Mouse (Mus musculus) right cerebral cortex, postnatal 14 days (tissue): ENCODE measurements around the gene Rasd2.
A peak's percentile ranks its signal among the peaks of the same experiment; 100 is the strongest.

Experiments
- DNase-seq: peaks from one replicate; pipeline ENCODE4 v3.0.0; 2022

Gene Rasd2

DNA sequence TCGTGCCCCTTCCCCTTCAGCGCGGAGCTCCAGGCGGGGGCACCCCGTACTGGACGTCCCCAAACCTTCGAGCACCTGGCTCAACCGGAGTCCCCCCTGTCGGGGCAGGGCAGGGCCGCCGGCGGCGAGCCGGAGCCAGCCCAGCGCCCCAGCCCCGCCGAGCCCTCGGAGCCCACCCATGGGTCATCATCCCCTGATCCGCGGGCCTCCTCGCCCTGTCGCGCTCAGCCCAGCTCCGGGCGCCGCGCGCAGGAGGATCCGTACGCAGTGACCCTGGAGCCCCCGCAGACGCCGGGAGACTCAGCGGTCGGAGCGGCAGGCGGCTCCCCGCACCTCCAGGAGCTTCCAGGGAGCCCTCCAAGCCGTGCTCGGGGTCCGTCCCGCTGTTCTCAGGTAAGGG, at the start of gene Rasd2:
Rasd2 (plus strand) TSS at position 259 of the 400 bp plus-strand sequence.
- DNase-seq, result no peak

DNA sequence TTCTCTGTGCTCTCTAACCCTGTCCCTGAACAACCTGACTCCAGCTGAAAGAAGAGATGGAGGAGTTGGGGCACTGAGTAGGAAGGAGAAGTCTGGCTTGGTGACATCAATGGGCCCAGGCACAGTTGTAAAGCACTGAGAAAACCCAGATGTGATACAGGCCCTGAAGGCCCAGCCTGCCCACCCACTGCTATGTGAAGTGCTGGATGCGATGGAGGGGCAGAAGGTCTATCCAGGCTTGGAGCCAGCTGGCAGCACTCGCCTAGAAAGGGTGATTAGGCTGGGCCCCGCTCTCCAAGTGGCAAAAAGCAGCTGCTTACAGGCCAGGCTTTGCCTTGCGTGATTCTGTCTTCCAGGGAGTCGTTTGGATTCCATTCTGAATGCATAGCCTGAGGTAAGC, 44.4 kb upstream of the Rasd2 start:
- DNase-seq, result no peak

DNA sequence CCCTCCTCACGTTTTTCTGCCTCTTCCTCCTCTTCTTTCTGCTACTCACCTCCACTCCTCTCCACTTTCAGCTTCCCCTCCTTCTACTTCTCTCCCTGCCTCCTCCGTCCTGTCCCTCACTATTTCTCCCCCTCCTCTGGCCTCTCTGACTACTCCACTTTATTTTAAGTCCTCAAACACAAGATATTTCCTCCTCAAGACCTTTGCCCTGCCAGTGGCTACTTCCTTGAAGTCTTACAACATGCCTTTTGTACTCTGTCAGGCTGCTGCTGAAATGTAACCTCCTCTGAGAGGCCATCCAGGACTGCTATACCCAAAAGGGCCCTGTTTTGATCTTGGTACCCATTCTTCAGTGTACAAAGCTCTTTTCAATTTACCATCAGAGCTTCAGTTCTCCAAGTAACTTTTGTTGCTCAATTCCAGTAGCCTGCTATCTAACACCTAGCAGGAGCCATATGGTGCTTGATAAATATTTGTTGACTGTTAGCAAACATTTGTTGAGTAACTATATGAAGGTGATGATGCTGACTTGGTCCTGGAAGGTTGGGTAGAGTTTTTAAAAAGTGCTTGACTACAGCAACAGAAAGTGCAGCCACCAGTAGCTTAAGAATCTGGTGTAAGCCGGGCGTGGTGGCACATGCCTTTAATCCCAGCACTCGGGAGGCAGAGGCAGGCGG, 41.6 kb upstream of the Rasd2 start:
- DNase-seq, result no peak

DNA sequence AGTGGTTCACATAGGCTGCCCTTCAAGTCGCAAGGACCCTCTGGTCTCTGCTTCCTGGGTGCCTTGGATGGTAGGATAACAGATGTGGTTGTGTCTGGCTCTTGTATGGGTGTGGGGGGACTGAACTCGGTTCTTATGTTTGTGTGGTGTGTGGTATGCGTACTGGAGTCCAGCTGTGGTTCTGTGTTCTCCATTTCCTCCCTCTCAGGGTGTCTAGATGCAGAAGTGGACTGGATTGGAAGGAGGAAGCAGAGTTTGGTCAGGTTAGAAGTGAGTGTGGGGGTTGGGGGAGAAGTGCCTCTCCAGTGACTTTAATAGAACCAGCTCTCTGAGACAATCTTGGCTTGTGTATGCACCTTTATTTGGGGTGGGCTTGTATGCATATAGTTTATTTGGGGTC, 20.7 kb upstream of the Rasd2 start:
- DNase-seq, result no peak

DNA sequence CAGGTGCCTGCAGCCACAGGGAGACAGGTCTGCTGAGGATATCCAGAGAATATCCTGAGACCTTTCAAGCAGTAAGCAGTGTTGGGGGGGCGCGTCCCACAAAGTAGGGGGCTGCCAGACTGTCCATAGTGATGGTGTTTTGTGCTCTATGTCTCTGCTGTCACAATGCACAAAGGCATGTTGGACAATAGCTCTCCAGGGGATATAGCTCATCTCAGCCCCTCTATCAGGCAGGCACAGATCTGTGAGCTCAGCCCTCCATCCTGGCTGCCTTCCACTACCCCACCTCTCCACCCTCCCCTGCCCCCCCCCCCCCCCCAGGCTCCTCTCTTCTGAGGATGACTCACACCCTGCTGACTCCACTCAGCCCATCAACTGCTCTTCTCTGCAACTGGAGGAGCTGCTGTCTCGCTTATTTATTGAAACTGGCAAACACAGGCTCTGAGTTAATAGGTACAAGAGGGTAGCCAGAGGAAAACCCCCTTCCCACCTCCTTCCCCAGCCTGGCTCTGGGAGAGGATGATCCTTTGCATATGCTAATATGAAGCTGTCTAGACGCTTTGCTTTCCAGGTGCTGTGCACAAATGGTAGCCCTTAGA, 19.2 kb upstream of the Rasd2 start:
- DNase-seq, result no peak

DNA sequence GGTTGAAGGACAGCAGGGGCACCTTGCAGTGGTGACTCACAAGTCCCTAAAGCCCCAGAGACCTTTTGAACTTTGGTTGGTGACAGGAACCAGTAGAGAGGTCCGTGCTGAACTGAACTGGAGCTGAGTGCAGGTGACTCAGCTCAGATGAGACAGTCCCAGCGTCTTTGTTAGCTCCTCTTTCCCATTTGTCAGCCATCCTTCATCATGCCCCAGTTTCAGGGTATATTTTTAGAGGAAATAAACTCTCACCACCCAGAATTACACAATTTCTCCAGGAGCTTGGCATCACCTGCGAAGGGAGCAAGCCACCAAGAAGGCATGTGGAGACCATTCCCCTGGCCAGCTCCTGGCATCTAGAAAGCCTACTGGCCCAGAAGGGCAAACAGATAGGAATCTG, 16.6 kb upstream of the Rasd2 start:
- no peak for DNase-seq

DNA sequence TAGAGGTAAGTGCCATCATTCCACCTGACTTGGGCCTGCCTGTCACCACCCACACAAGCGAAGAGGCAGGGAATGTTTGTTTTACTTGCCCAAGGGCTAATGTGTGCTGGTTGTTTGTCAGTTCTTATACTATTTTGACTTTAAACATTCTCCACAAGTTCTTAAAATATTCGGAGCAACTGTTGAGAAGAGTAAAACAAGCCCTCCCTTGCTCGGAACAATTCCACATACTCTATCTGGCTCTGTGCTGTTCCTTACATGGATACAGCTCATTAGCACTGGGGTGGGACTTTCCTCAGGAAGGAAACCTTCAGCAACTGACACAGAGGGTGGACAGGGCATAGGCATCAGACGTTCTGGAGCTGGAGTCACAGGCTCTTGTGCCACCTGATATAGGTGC, 15.9 kb upstream of the Rasd2 start:
- DNase-seq, result no peak

DNA sequence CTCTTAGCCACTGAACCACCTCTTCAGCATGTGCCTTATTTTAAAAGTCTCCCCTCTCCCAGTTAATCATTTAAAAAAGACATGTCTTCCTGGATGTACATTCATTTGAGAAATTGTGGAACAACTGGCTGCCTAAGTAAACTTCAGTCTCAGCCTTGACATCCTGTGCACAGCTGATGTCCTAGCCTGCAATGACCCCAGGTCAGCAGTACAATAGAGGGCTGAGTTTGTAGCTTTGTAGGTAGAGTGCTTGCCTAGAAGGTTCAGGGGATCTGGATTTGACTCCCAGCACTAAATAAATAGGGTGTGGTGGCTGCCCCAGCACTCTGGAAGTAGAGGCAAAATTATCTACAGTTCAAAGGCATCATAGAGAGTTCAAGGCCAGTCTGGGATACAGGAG, 15.4 kb upstream of the Rasd2 start:
- DNase-seq, result no peak

DNA sequence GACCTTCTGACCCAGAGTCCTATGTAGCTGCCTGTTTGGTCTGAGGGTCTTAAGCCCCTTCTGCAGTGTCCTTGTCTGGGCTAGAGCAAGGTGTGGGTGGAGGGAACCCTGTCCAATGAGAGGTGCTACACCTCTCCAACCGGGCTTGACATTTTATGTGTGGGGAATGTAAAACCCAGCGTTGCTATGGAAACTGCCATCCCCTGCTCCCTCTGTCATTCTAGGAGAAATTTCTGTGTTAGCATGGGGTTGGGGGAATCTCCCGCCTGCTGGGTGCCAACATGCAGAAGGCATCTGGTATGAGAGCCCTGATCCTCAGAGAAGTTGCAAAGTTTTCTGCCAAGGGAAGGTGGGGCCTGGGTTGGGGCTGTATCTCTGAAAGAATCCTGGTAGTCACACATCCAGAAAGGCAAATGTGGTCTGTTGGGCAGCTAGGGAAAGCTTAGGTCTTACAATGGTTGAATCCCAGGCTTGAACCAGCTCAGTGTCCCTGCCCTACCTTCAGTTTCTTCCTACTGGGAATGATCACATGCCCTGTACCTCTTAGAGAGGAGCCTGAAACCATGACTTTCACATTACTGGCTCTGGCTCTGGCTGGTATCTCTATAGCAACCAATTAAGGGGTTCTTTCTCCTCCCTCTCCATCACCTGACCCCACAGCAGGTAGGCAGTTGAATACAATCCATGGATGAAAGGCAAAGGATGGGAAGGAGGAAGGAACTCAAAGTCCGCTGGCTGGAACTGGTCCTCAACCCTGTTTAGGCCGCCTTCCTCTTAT, 14.6 kb upstream of the Rasd2 start:
- no peak for DNase-seq

DNA sequence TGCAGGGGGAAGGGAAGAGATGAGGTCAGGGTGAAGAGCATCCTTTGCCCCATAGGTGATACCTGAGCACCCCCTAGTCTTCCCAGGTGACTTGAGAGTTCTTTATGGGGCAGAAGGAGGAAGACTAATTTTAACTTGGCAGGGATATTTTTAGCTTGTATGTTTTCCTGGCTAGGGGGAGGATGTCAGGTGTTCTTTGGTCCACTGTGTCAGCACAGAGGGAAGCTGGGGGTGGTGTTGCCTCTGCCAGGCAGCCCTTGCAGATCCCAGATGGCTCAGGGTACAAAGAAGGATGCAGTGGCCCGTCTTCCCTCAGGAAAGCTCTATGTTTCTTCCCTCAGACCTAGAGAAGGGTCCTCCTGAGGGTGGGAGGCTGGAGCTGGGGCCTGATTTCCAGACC, 13.8 kb upstream of the Rasd2 start:
- no peak for DNase-seq

DNA sequence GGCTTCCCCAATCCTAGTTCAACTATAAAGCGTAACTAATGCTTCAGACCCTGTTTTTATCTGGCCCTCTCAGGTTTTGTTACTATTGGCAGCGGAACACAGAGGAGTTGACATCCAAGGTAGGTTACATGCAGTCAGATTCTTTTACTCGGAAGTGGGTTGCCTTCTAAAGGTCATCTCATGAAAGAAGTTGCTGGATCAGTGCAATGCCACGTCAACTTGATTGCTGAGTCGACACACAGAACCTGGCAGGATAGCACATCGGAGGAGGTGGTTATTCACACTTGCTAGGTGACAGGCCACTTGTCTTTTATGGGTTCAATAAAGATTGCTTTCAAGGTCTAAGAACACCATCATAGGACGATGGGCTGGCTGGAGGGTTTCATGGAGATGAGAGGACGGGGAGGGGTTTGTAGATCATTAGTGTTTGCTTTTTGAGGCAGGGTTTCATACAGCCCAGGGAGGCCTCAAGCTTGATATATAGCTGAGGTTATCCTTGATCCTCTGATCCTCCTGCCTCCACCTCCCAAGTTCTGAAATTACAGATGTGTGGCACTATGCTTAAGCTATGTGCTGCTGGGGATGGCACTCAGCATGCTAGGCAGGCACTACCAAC, 11.6 kb upstream of the Rasd2 start:
- no peak for DNase-seq

DNA sequence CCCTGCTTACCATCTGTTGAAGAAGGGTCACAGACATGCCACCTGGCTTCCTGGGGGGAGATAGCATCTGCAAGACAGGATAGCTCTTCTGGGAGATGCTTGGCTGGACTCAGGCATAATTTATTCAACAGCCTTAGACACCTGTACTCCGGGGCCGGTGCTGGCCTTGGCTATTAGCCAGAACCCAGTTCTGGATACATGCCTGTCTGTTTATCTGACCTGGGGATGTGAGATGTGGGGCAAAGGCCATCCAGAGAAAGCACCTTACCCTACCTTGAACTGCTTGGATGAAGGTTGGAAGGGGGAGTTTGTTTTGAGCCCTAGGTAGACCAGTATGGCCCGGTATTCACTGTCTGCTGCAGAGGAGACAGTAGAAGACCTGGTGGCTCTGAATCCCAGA, 10.8 kb upstream of the Rasd2 start:
- no peak for DNase-seq

DNA sequence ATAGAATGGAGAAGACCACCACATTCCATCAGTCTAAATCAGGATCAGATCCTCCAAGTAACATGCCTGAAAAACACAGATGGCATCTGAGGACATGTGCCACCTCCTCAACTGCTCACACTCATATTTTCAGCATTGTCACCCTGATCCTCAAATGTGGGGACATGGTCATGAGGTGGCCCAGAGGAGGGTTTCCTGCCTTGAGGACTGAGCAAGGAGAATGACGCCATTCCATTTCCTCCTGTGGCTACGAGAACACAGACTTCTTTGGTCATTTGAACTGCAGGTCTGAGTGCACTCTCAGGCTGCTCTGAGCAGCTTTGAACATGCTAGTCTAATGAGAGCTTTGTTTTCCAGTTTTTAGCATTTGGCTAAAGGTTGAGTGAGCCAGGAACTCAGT, 10.3 kb upstream of the Rasd2 start:
- DNase-seq, result no peak

DNA sequence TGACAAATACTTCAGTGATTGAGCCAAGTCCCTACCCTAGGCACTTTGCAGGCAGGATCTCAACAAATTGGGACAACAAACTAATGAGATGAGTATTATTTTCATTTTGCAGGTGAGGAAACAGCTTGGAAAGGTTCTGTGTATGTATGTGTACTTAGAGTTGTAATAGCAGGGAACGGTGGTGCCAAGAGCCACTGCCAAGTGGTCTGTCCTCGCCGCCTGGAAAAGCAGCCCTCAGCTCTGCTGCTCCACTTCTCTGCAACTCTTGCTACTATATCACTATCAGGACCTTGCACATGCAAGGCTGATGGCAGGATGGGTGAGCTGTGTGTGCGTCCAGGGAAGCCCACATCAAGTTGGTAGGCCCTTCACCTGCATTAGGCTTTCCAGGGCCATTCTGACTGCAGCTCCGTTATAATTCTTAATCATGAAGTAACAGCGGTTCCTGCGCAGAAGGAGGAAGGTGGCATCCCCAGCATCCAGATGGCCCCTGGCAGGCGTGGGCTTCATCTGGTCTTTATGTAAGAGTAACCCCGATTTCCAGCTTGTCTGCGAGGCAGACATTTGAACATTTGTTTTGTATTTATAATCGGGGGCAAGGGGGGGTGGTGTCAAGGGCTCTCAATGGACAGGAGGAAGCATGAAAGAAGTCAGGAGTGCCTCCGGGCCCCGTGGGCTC, 9.4 kb upstream of the Rasd2 start:
- DNase-seq, result no peak

DNA sequence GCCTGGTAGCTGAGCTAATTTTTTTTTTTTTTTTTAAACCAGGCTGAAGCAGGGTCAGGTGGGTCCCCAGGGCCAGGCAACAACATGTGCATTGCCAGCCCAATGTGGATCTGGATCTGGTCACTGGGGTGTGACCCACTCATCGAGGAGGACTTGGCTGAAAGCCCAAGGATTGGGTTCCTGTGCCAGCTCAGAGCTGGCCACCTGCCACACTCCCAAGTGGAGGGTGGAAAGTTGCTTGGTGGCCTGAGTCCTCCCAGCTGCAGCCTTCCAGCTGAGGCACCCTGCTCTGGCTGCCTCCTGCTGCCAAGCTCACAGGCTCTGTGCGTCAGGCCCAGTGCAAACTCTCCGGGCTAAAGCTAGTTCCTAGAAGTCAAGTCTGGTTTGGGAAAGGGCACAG, 2.3 kb upstream of the Rasd2 start:
- no peak for DNase-seq

DNA sequence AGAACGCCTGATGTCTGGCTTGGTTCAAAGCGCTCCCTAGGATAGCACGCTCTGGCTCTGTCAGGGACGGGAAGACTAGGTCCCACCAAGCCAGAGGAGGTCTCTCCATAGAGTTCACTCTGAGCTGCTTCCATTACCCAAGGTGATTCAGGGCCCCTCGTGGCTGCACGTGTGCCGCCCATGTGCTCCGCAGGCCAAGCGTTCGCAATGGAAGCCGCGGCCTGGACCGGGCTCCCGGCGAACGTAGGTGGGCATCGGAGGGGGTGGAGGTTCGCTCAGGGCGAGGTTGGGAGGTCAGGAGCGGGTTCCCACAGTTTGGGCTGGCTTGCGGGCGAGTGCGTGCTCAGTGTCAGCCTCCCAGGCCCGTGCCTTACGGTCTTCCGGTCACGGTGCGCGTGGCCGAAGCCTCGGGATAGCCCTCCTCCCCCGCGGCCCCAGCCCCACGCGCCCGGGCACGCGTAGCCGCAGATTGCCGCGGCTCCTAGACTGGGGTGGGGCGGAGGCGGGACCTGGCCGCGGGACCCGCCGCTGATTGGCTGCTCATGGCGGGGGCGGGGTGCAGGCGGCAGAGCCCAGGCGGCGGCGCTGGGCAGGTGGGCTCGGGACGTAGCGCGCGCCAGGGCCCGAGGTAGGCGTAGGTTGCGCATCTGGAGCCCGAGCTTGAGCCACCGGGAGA, 975 bp upstream of the Rasd2 start:
- DNase-seq, result peak; percentile 77

DNA sequence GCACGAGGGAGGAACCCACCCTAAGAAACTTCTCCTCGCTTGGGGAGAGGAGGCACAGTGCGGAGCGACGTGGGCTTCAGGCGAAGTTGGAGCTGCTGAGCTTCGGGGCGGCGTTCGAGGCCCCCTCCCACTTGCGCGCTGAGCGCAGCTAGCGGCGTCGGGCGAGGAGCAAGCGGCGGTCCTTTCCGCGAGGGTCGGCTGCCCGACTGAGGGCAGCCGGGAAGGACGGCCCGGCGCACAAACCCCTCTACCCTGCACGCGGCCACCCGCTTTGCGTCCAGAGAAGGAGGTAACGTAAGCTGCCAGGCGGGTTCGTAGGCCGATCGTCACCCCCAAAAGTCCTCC, 465 bp upstream of the Rasd2 start:
- no peak for DNase-seq

DNA sequence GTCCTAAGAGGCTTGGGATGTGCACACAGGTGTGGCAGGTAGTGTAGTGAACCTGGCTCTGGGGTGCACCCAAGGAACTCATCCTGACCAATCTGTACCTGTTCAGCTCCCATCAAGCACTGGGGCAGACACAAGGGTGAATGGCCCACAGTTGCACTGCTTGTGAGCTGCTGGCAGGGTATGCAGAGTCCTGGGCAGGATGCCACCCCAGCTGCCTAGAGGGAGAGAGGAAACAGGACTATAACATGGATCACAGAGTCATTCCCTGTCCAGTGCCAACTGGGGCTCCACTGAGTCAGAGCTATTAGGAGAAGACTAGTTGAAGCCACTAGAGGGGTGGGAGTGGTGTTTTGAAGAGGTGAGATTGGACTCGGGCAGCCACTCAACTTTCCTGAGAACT, 1.3 kb downstream of the Rasd2 start:
- DNase-seq, result peak; percentile 63

DNA sequence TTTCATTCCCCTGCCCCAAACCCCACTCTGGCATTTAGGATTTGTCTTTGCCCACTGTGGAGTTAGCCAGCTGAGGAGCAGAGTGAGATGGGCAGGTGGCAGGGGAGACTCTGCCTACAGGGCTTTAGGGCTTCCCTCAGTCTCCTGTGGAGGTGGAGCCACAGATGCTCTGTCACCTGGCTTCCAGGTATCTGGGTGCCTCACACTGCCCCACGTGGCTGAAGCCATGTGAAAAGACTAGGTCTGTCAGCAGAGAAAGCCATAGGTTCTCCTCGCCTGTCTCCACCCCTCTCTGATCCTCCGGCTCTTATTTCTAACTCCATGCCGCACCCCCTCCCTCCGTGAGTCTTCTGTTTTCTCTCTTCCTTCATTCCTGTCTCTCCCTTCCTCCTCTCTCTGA, 2.2 kb downstream of the Rasd2 start:
- DNase-seq, result no peak

DNA sequence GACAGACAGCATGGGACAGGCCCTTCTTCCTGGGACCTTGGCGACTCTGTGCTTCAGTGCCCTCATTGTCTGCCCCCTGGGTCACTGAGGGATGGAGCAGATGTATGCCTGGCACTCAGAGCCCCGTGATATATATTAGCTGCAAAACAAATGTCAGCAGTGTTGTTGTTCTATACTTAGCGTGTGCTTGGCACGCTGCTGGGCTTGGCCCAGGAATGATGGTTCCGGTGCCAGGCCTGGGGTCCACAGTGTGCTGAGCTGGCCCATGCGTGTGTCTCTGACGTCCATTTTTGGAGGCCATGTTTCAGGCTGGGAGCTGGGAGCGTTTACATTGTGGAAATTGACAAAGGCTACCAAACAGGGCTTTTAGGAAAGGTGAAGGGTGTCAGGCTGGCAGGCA, 3.1 kb downstream of the Rasd2 start:
- DNase-seq, result no peak

DNA sequence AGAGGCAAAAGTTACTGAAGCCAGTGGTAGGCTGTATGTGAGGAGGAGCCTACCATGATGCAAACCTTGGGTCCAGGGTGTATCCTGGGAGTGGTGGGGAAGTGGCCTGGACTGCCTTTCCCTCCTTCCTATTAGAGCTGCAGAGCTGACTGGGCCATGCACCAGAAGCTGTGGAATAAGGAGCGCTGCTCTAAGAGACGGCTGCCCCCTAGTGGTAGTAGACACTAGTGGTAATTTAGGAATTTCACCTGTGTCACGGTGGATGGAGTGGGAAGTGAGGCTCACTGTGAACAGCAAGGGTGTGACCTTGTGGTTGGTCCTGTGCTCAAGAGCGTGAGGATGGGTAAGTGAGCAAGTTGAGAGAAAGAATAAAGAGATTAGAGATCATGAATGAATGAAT, 4.2 kb downstream of the Rasd2 start:
- peak; percentile 81 for DNase-seq

DNA sequence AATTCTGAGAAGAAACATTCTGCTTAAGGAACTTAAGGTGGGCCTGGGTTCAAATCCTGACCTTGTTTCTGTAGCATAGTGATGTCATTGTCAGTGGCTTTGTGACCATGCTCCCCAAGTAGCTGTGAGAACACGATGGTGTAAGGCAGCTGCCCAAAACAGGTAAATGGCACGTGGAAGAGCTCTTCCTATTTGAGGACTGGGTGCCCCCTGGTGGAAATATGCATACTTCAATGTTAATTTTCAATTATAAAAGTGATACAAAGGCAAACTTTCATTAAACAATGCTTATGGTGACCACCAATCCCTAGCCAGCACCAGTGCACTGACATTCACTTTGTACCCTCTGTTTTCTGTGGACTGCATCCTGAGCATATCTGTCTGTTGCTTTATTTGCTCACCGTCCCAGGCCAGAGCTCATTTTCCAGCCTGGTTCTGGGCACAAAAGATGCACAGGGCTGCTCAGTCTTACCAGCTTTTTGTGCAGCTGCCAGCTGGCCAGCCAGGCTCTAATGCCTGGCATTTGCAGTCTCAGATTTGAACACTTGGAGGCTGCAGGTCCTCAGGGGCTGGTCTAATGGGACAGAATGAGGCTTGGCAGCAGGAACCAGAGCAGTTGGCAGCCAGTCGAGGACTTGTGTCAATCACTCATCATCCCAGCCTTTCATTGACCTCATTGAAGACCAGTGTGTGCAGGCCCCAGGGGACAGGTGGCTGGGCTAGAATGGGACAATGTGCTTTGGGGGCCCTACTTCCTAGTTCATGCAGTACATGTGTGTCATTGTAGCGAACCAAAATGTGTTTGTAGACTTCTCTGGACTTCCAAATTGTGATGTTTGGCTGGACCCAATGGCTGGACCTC, 6.4 kb downstream of the Rasd2 start:
- DNase-seq, result no peak
